Mouse (Mus musculus) liver, postnatal 0 days (tissue): ENCODE results near the gene Gosr1.

Source experiments
- CTCF ChIP-seq: sonication (generic); IDR thresholded peaks from 2 replicates; pipeline ENCODE4 v1.5.1; 2016; ENCODE audit warnings: antibody characterized with exemption, low read depth
- EP300 ChIP-seq: IDR thresholded peaks from 2 replicates; pipeline ENCODE4 v1.6.1; 2016; ENCODE audit warnings: antibody characterized with exemption, low read depth, mild to moderate bottlenecking

- TF ChIP-seq CTCF: no peak
- TF ChIP-seq EP300: peak; percentile 54; the same call in 1 of the 2 replicates
Measured at GRCm38 (mm10) chr11:76708066-76708465, 55.3 kb downstream of the Gosr1 start.
